Mouse (Mus musculus): ENCODE measurements around the gene Ccnt1. TPM values are rescaled to one million over a fixed set of nuclear protein-coding genes. Genes with fewer than 3 reads are reported as not detected.

Gene Ccnt1
- 59.0 and 61.3 TPM in 2 replicates for polyA plus RNA-seq (2016; fragmentation: Nextera tagmentation; extraction: Ambion mirVana)

GRCm38 (mm10) chr15:98570873-98571538 lies at the start of gene Ccnt1, which contains the start of gene 4930415O20Rik:
Ccnt1 (minus strand) TSS chr15:98570923.
4930415O20Rik (plus strand) TSS chr15:98571004.
- DNase-seq (ENCODE audit: low spot score) = no peak
- H3K9me3 ChIP-seq (replicated peaks) = no peaks in the 10 kb centered on the region
- peaks cover 18% of the 10 kb centered on the region for H3K4me1 ChIP-seq
- 84% methylated on average over 10 of the region's 10 CpGs for WGBS
- no peak within 1 kb of the TSS for H3K27ac ChIP-seq (replicated peaks)
- H3K4me3 ChIP-seq = no peak within 1 kb of the TSS
- H3K36me3 ChIP-seq = 0 out of 2 replicates have a peak, but pooled peaks cover under 1% of the 10 kb centered on the region
- no peaks in the 10 kb centered on the region for H3K27me3 ChIP-seq (ENCODE audit: low read depth, poor library complexity, severe bottlenecking)

- peaks cover 32% of the 10 kb centered on the region for H3K27me3 ChIP-seq (ENCODE audit: low read depth, poor library complexity, severe bottlenecking)
- no peaks in the 10 kb centered on the region for H3K9me3 ChIP-seq (replicated peaks)
- H3K4me1 ChIP-seq = peaks cover 26% of the 10 kb centered on the region
- no peaks in the 10 kb centered on the region for H3K36me3 ChIP-seq
- H3K27ac ChIP-seq (replicated peaks) = no peak overlapping the region
- whole genome bisulfite sequencing = 2% methylated on average over 12 of the region's 12 CpGs
- H3K4me3 ChIP-seq = peak overlapping the region; percentile 24; the same call in 1 of the 2 replicates
- peak; percentile 87 for DNase-seq (ENCODE audit: low spot score)
Observed at GRCm38 (mm10) chr15:98617176-98617537, 46.4 kb upstream of the Ccnt1 start.

- WGBS = 51% methylated on average over 20 of the region's 20 CpGs
- Histone ChIP-seq H3K27me3 (ENCODE audit: low read depth, poor library complexity, severe bottlenecking) (peaks cover 31% of the 10 kb centered on the region), H3K36me3 (no peaks in the 10 kb centered on the region), H3K4me1 (peaks cover 25% of the 10 kb centered on the region), H3K9me3 (replicated peaks) (no peaks in the 10 kb centered on the region), H3K4me3 (peak overlapping the region; percentile 24; the same call in 1 of the 2 replicates), H3K27ac (replicated peaks) (0 out of 2 replicates have a peak overlapping the region, but pooled peaks have one; percentile 39)
- DNase-seq (ENCODE audit: low spot score) = no peak
Observed at GRCm38 (mm10) chr15:98616362-98617175, 45.8 kb upstream of the Ccnt1 start.

GRCm38 (mm10) chr15:98615751-98616150 lies 45.0 kb upstream of the Ccnt1 start:
- H3K4me1 ChIP-seq = peaks cover 25% of the 10 kb centered on the region
- no peak overlapping the region for H3K4me3 ChIP-seq
- no peak for DNase-seq (ENCODE audit: low spot score)
- no peaks in the 10 kb centered on the region for H3K36me3 ChIP-seq
- H3K27me3 ChIP-seq (ENCODE audit: low read depth, poor library complexity, severe bottlenecking) = peaks cover 36% of the 10 kb centered on the region
- H3K27ac ChIP-seq (replicated peaks) = no peak overlapping the region
- 69% methylated on average over 6 of the region's 6 CpGs for WGBS
- H3K9me3 ChIP-seq (replicated peaks) = no peaks in the 10 kb centered on the region

GRCm38 (mm10) chr15:98614971-98615370 lies 44.2 kb upstream of the Ccnt1 start:
- Histone ChIP-seq H3K9me3 (replicated peaks) (no peaks in the 10 kb centered on the region), H3K27ac (replicated peaks) (no peak overlapping the region), H3K4me3 (no peak overlapping the region), H3K4me1 (peaks cover 29% of the 10 kb centered on the region), H3K36me3 (no peaks in the 10 kb centered on the region), H3K27me3 (ENCODE audit: low read depth, poor library complexity, severe bottlenecking) (peaks cover 37% of the 10 kb centered on the region)
- no peak for DNase-seq (ENCODE audit: low spot score)
- 58% methylated on average over 6 of the region's 6 CpGs for WGBS

GRCm38 (mm10) chr15:98614551-98614950 lies 43.8 kb upstream of the Ccnt1 start:
- H3K4me1 ChIP-seq = peaks cover 33% of the 10 kb centered on the region
- peaks cover 38% of the 10 kb centered on the region for H3K27me3 ChIP-seq (ENCODE audit: low read depth, poor library complexity, severe bottlenecking)
- WGBS = 74% methylated on average over 9 of the region's 9 CpGs
- no peak for DNase-seq (ENCODE audit: low spot score)
- H3K4me3 ChIP-seq = no peak overlapping the region
- H3K9me3 ChIP-seq (replicated peaks) = no peaks in the 10 kb centered on the region
- no peak overlapping the region; the same call in 1 of the 2 replicates for H3K27ac ChIP-seq (replicated peaks)
- no peaks in the 10 kb centered on the region for H3K36me3 ChIP-seq

- 94% methylated on average over 3 of the region's 3 CpGs for WGBS
Observed at GRCm38 (mm10) chr15:98612229-98612628, 41.5 kb upstream of the Ccnt1 start.

GRCm38 (mm10) chr15:98610131-98610633 lies 39.5 kb upstream of the Ccnt1 start:
- H3K9me3 ChIP-seq (replicated peaks) = no peaks in the 10 kb centered on the region
- H3K27ac ChIP-seq (replicated peaks) = peak overlapping the region; percentile 97
- no peak for DNase-seq (ENCODE audit: low spot score)
- H3K4me3 ChIP-seq = peak overlapping the region; percentile 87
- 3% methylated on average over 12 of the region's 12 CpGs for WGBS
- H3K36me3 ChIP-seq = peaks cover 15% of the 10 kb centered on the region
- peaks cover 45% of the 10 kb centered on the region for H3K4me1 ChIP-seq
- peaks cover 19% of the 10 kb centered on the region for H3K27me3 ChIP-seq (ENCODE audit: low read depth, poor library complexity, severe bottlenecking)

More at GRCm38 (mm10) chr15:98612229-98612628, 41.5 kb upstream of the Ccnt1 start:
- Histone ChIP-seq H3K36me3 (no peaks in the 10 kb centered on the region), H3K4me3 (no peak overlapping the region), H3K9me3 (replicated peaks) (no peaks in the 10 kb centered on the region), H3K4me1 (peaks cover 49% of the 10 kb centered on the region), H3K27ac (replicated peaks) (no peak overlapping the region), H3K27me3 (ENCODE audit: low read depth, poor library complexity, severe bottlenecking) (peaks cover 27% of the 10 kb centered on the region)
- DNase-seq (ENCODE audit: low spot score) = no peak

- H3K27me3 ChIP-seq (ENCODE audit: low read depth, poor library complexity, severe bottlenecking) = peaks cover 17% of the 10 kb centered on the region
- peaks cover 39% of the 10 kb centered on the region for H3K4me1 ChIP-seq
- peak; percentile 91 for DNase-seq (ENCODE audit: low spot score)
- WGBS = 2% methylated on average over 60 of the region's 75 CpGs
- peak within 1 kb of the TSS; percentile 97 for H3K27ac ChIP-seq (replicated peaks)
- H3K36me3 ChIP-seq = peaks cover 21% of the 10 kb centered on the region
- no peaks in the 10 kb centered on the region for H3K9me3 ChIP-seq (replicated peaks)
- H3K4me3 ChIP-seq = peak within 1 kb of the TSS; percentile 87
Observed at GRCm38 (mm10) chr15:98609331-98610130, 38.8 kb upstream of the Ccnt1 start, which contains the start of gene Adcy6. Adcy6 (minus strand) TSS chr15:98610076.

- 0% methylated on average over 14 of the region's 26 CpGs for WGBS
- Histone ChIP-seq H3K27ac (replicated peaks) (peak overlapping the region; percentile 97), H3K4me3 (peak overlapping the region; percentile 87)
Observed at GRCm38 (mm10) chr15:98608784-98609250, 38.1 kb upstream of the Ccnt1 start.

GRCm38 (mm10) chr15:98608058-98608783 lies 37.5 kb upstream of the Ccnt1 start:
- Histone ChIP-seq H3K9me3 (replicated peaks) (no peaks in the 10 kb centered on the region), H3K4me3 (peak overlapping the region; percentile 87), H3K4me1 (peaks cover 42% of the 10 kb centered on the region), H3K36me3 (peaks cover 34% of the 10 kb centered on the region), H3K27me3 (ENCODE audit: low read depth, poor library complexity, severe bottlenecking) (peaks cover 14% of the 10 kb centered on the region), H3K27ac (replicated peaks) (peak overlapping the region; percentile 97)
- no peak for DNase-seq (ENCODE audit: low spot score)
- 20% methylated on average over 10 of the region's 10 CpGs for WGBS

More at GRCm38 (mm10) chr15:98608784-98609250, 38.1 kb upstream of the Ccnt1 start:
- Histone ChIP-seq H3K27me3 (ENCODE audit: low read depth, poor library complexity, severe bottlenecking) (peaks cover 14% of the 10 kb centered on the region), H3K36me3 (peaks cover 28% of the 10 kb centered on the region), H3K9me3 (replicated peaks) (no peaks in the 10 kb centered on the region), H3K4me1 (peaks cover 36% of the 10 kb centered on the region)
- no peak for DNase-seq (ENCODE audit: low spot score)

All from midbrain, embryonic 10.5 days (tissue).